Mouse (Mus musculus): Measurements from ENCODE around the gene Fam3c.

Fam3c gene

GRCm38 (mm10) chr6:22351551-22351950, 4.5 kb downstream of the Fam3c start:
- DNase-seq = peak; percentile 27

GRCm38 (mm10) chr6:22350239-22350571, 5.8 kb downstream of the Fam3c start:
- DNase-seq = no peak

GRCm38 (mm10) chr6:22349531-22350238, 6.4 kb downstream of the Fam3c start:
- peak; percentile 33 for DNase-seq

GRCm38 (mm10) chr6:22348975-22349374, 7.1 kb downstream of the Fam3c start:
- no peak for DNase-seq

GRCm38 (mm10) chr6:22348130-22348529, 7.9 kb downstream of the Fam3c start:
- DNase-seq = no peak

- DNase-seq = no peak
These were observed 8.7 kb downstream of the Fam3c start for GRCm38 (mm10) chr6:22347132-22347902.

- DNase-seq = no peak
These were observed 11.6 kb downstream of the Fam3c start for GRCm38 (mm10) chr6:22344443-22344842.

GRCm38 (mm10) chr6:22343706-22344105, 12.3 kb downstream of the Fam3c start:
- DNase-seq = no peak

GRCm38 (mm10) chr6:22343292-22343691, 12.8 kb downstream of the Fam3c start:
- DNase-seq = no peak

GRCm38 (mm10) chr6:22340779-22341178, 15.3 kb downstream of the Fam3c start:
- DNase-seq = no peak

GRCm38 (mm10) chr6:22339763-22340542, 16.1 kb downstream of the Fam3c start:
- no peak for DNase-seq

- no peak for DNase-seq
These were observed 23.5 kb downstream of the Fam3c start for GRCm38 (mm10) chr6:22332548-22332947.

GRCm38 (mm10) chr6:22330169-22330960, 25.7 kb downstream of the Fam3c start:
- DNase-seq = peak; percentile 25

GRCm38 (mm10) chr6:22327931-22328330, 28.1 kb downstream of the Fam3c start:
- no peak for DNase-seq

GRCm38 (mm10) chr6:22327091-22327490, 29.0 kb downstream of the Fam3c start:
- no peak for DNase-seq

GRCm38 (mm10) chr6:22326289-22326688, 29.8 kb downstream of the Fam3c start:
- no peak for DNase-seq

GRCm38 (mm10) chr6:22325364-22326072, 30.5 kb downstream of the Fam3c start:
- peak; percentile 75 for DNase-seq

- DNase-seq = no peak
These were observed 58.0 kb downstream of the Fam3c start for GRCm38 (mm10) chr6:22298059-22298458.

- DNase-seq = no peak
These were observed 59.0 kb downstream of the Fam3c start for GRCm38 (mm10) chr6:22297028-22297427.

GRCm38 (mm10) chr6:22293922-22294321, 62.1 kb downstream of the Fam3c start:
- no peak for DNase-seq

- no peak for DNase-seq
These were observed 64.0 kb downstream of the Fam3c start for GRCm38 (mm10) chr6:22292056-22292455.

- no peak for DNase-seq
These were observed 65.3 kb downstream of the Fam3c start for GRCm38 (mm10) chr6:22290790-22291189.
